Mouse (Mus musculus): ENCODE data around the gene Macf1. TPM values are rescaled to one million over a fixed set of nuclear protein-coding genes. Genes with fewer than 3 reads are reported as not detected.
A peak's percentile ranks its signal among the peaks of the same experiment; 100 is the strongest.

The Macf1 gene
- total RNA-seq, 2 experiments from 2014 or later = 231 to 247 TPM

- no peak for DNase-seq (ENCODE audit: low spot score in 2 of 2)
- Histone ChIP-seq H3K27ac (no peak overlapping the region), H3K4me3 (no peak overlapping the region)
- TF ChIP-seq CTCF (conservative IDR thresholded peaks at IDR 0.05) = no peak
These were observed 291.2 kb downstream of the Macf1 start for GRCm38 (mm10) chr4:123393004-123393403.

- peak; percentile 72 for TF ChIP-seq CTCF (conservative IDR thresholded peaks at IDR 0.05)
- Histone ChIP-seq H3K27ac (no peak overlapping the region), H3K4me3 (no peak overlapping the region)
- no peak for DNase-seq (ENCODE audit: low spot score in 2 of 2)
These were observed 292.0 kb downstream of the Macf1 start for GRCm38 (mm10) chr4:123392187-123392586.

- DNase-seq (ENCODE audit: low spot score in 2 of 2) = no peak
- Histone ChIP-seq H3K27ac (peak overlapping the region; percentile 46), H3K4me3 (no peak overlapping the region)
- TF ChIP-seq CTCF (conservative IDR thresholded peaks at IDR 0.05) = no peak
These were observed 299.1 kb downstream of the Macf1 start for GRCm38 (mm10) chr4:123385028-123385427.

GRCm38 (mm10) chr4:123383173-123383572 is 301.0 kb downstream of the Macf1 start:
- H3K4me3 ChIP-seq = no peak overlapping the region
- DNase-seq (ENCODE audit: low spot score in 2 of 2) = peak; percentile 39 to 82
- H3K27ac ChIP-seq = peak overlapping the region; percentile 15; the same call in 1 of the 2 replicates
- no peak for TF ChIP-seq CTCF (conservative IDR thresholded peaks at IDR 0.05)

GRCm38 (mm10) chr4:123382051-123382450 is 302.1 kb downstream of the Macf1 start:
- H3K27ac ChIP-seq = peak overlapping the region; percentile 15; the same call in 1 of the 2 replicates
- DNase-seq (ENCODE audit: low spot score in 2 of 2) = no peak
- no peak for TF ChIP-seq CTCF (conservative IDR thresholded peaks at IDR 0.05)
- H3K4me3 ChIP-seq = no peak overlapping the region

- TF ChIP-seq CTCF (conservative IDR thresholded peaks at IDR 0.05) = no peak
- Histone ChIP-seq H3K4me3 (no peak overlapping the region), H3K27ac (peak overlapping the region; percentile 15; the same call in 1 of the 2 replicates)
- no peak for DNase-seq (ENCODE audit: low spot score in 2 of 2)
These were observed 302.6 kb downstream of the Macf1 start for GRCm38 (mm10) chr4:123381598-123381997.

- Histone ChIP-seq H3K27ac (no peak overlapping the region), H3K4me3 (no peak overlapping the region)
- TF ChIP-seq CTCF (conservative IDR thresholded peaks at IDR 0.05) = no peak
- no peak for DNase-seq (ENCODE audit: low spot score in 2 of 2)
These were observed 308.1 kb downstream of the Macf1 start for GRCm38 (mm10) chr4:123376031-123376430.

- H3K4me3 ChIP-seq = no peak overlapping the region
- no peak for DNase-seq (ENCODE audit: low spot score in 2 of 2)
These were observed 309.7 kb downstream of the Macf1 start for GRCm38 (mm10) chr4:123374316-123375008.

GRCm38 (mm10) chr4:123363555-123363954 is 320.6 kb downstream of the Macf1 start:
- no peak for TF ChIP-seq CTCF (conservative IDR thresholded peaks at IDR 0.05)
- DNase-seq (ENCODE audit: low spot score in 2 of 2) = no peak
- Histone ChIP-seq H3K4me3 (no peak overlapping the region), H3K27ac (no peak overlapping the region)

More at GRCm38 (mm10) chr4:123374316-123375008, 309.7 kb downstream of the Macf1 start:
- TF ChIP-seq CTCF (conservative IDR thresholded peaks at IDR 0.05) = no peak
- no peak overlapping the region for H3K27ac ChIP-seq

- Histone ChIP-seq H3K4me3 (no peak overlapping the region), H3K27ac (no peak overlapping the region)
- TF ChIP-seq CTCF (conservative IDR thresholded peaks at IDR 0.05) = no peak
- no peak for DNase-seq (ENCODE audit: low spot score in 2 of 2)
These were observed 323.4 kb downstream of the Macf1 start for GRCm38 (mm10) chr4:123360771-123361170.

- TF ChIP-seq CTCF (conservative IDR thresholded peaks at IDR 0.05) = no peak
- DNase-seq (ENCODE audit: low spot score in 2 of 2) = no peak
- H3K4me3 ChIP-seq = no peak overlapping the region
- H3K27ac ChIP-seq = no peak overlapping the region
These were observed 325.5 kb downstream of the Macf1 start for GRCm38 (mm10) chr4:123358613-123359012.

- no peak for TF ChIP-seq CTCF (conservative IDR thresholded peaks at IDR 0.05)
- Histone ChIP-seq H3K27ac (no peak overlapping the region), H3K4me3 (no peak overlapping the region)
- no peak for DNase-seq (ENCODE audit: low spot score in 2 of 2)
These were observed 328.2 kb downstream of the Macf1 start for GRCm38 (mm10) chr4:123355941-123356340.

- H3K27ac ChIP-seq = no peak overlapping the region
- no peak overlapping the region for H3K4me3 ChIP-seq
- DNase-seq (ENCODE audit: low spot score in 2 of 2) = no peak
- no peak for TF ChIP-seq CTCF (conservative IDR thresholded peaks at IDR 0.05)
These were observed 330.8 kb downstream of the Macf1 start for GRCm38 (mm10) chr4:123353271-123353877.

GRCm38 (mm10) chr4:123343471-123343789 is 340.7 kb downstream of the Macf1 start:
- no peak overlapping the region for H3K27ac ChIP-seq
- no peak overlapping the region; the same call in 1 of the 2 replicates for H3K4me3 ChIP-seq
- DNase-seq (ENCODE audit: low spot score in 2 of 2) = no peak
- no peak for TF ChIP-seq CTCF (conservative IDR thresholded peaks at IDR 0.05)
